Mouse (Mus musculus) hematopoietic multipotent progenitor cell, adult 10-12 weeks (in vitro differentiated cells): ENCODE data around the gene Stx11. TPM values are rescaled to one million over a fixed set of nuclear protein-coding genes. Genes with fewer than 3 reads are reported as not detected.

Source experiments
- polyA plus RNA-seq: library from polyadenylated mRNA; stranded (reverse); fragments of >175 nt; gene quantifications from 2 replicates; pipeline ENCODE4 v1.2.3, GENCODE M21; 2012; ENCODE audit warnings: low replicate concordance

Gene Stx11
- 13.7 and 28.6 TPM in 2 replicates for polyA plus RNA-seq

GRCm38 (mm10) chr10:12964151-12965075 is at the start of gene Stx11:
Stx11 (minus strand) TSS chr10:12964298.

GRCm38 (mm10) chr10:13005043-13005442 is 40.9 kb upstream of the Stx11 start, which contains the start of gene Sf3b5:
Sf3b5 (plus strand) TSS chr10:13005343.

Other genes with a start within 250 kb of the Stx11 start
- 6.4 and 8.9 TPM in 2 replicates for gene Utrn, start 94.9 kb downstream of the Stx11 start, polyA plus RNA-seq
- gene Sf3b5, start 41.0 kb upstream of the Stx11 start, polyA plus RNA-seq: 48.2 and 49.4 TPM in 2 replicates
- 0.08 and 0.29 TPM in 2 replicates for gene Plagl1, start 96.2 kb upstream of the Stx11 start, polyA plus RNA-seq
- gene Zc2hc1b, start 213.7 kb upstream of the Stx11 start, polyA plus RNA-seq: not detected in 2 replicates
- 8.4 and 19.0 TPM in 2 replicates for gene Ltv1, start 228.9 kb upstream of the Stx11 start, polyA plus RNA-seq